Mouse (Mus musculus) liver, postnatal 0 days (tissue): ENCODE data around the gene Vmn1r204.
"Not testable (repeated sequence)": the region's sequence is repeated elsewhere in the genome, so short reads cannot be mapped to it uniquely, and the experiment has no call there.

Experiments used
- CTCF ChIP-seq: sonication (generic); IDR thresholded peaks from 2 replicates; pipeline ENCODE4 v1.5.1; 2016; ENCODE audit warnings: antibody characterized with exemption, low read depth
- EP300 ChIP-seq: IDR thresholded peaks from 2 replicates; pipeline ENCODE4 v1.6.1; 2016; ENCODE audit warnings: antibody characterized with exemption, low read depth, mild to moderate bottlenecking

- TF ChIP-seq EP300, CTCF: not testable (repeated sequence)
These were observed at the start of gene Vmn1r204 for GRCm38 (mm10) chr13:22552898-22553297.
